Mouse (Mus musculus): ENCODE results near the gene Elk4. TPM values are rescaled to one million over a fixed set of nuclear protein-coding genes. Genes with fewer than 3 reads are reported as not detected.
A peak's percentile ranks its signal among the peaks of the same experiment; 100 is the strongest.

Gene Elk4
- polyA plus RNA-seq, 1 experiment from 2014 or later, result 31.0 TPM

GRCm38 (mm10) chr1:132006721-132007120, 686 bp upstream of the Elk4 start:
- Histone ChIP-seq H3K27ac (ENCODE audit: low read depth) (peak overlapping the region; percentile 100; the same call in 1 of the 2 replicates), H3K4me3 (ENCODE audit: low read depth, low read length) (peak overlapping the region; percentile 85), H3K36me3 (ENCODE audit: control insufficient read depth, insufficient read depth, low read length) (no peaks in the 10 kb centered on the region), H3K9me3 (ENCODE audit: control insufficient read depth, low read length) (no peaks in the 10 kb centered on the region), H3K27me3 (replicated peaks; ENCODE audit: control insufficient read depth, insufficient read depth, low read length) (no peaks in the 10 kb centered on the region), H3K4me2 (ENCODE audit: low read length) (peak overlapping the region; percentile 53), H3K4me1 (replicated peaks; ENCODE audit: control insufficient read depth, insufficient read depth, low read length) (peaks cover 12% of the 10 kb centered on the region), H3K9ac (ENCODE audit: low read length) (peak overlapping the region; percentile 99)
- ATAC-seq (replicated peaks; ENCODE audit: low FRiP score, low TSS enrichment, low read depth), result no peak
- DNase-seq (ENCODE audit: low spot score), result no peak
- WGBS, result 26% methylated on average over 5 of the region's 5 CpGs

DNA sequence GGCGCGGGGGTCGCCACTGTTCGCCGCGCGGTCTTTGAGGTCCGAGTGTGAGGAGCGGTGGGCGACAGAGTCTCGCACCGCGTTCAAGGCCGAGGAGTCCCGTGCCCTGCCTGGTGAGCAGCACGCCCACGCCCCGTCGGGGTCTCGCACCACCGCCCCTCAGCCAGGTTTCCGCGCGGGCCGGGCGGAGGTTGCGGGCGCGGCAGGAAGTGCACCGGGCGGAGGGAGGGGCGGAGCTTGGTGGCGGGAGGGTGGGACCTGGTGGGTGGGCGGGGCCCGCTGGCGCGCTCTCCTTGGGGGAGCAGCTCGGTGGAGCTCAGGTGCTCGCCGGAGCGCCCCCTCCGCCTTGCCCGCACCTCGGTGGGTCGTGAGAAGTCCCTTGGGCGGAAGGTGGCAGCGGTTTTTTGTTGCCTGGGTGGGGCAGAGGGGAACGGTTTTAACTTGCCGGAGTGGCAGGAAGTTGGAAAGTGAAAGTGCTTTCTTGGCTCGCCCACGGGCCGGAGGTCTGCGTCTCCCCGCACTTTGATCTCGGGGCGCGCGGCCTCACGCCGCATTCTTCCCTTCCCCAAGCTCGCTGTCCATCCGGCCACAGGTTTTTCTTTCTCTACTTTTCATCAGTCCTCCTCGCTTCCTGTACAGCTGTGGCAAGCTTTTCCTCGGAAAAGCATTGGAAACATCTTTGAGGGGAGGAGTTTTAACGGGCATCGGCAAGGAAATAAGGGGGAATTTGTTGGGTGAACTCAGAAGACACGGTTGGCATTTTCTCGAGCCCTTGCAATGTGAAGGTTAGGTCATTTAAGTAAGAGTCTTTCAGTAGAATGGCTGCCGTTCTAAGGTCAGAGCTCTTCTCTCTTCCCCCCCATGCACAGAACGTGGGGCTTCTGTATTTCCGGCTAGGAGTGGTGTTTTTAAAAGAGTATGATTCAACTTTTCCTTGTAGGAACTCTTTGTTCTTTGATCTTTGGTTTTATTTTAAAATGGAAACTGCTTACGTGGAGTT, 721 bp downstream of the Elk4 start:
- Histone ChIP-seq H3K4me1 (replicated peaks; ENCODE audit: control insufficient read depth, insufficient read depth, low read length) (peaks cover 12% of the 10 kb centered on the region), H3K4me2 (ENCODE audit: low read length) (peak overlapping the region; percentile 83)
- ATAC-seq (replicated peaks; ENCODE audit: low FRiP score, low TSS enrichment, low read depth), result peak; percentile 90

DNA sequence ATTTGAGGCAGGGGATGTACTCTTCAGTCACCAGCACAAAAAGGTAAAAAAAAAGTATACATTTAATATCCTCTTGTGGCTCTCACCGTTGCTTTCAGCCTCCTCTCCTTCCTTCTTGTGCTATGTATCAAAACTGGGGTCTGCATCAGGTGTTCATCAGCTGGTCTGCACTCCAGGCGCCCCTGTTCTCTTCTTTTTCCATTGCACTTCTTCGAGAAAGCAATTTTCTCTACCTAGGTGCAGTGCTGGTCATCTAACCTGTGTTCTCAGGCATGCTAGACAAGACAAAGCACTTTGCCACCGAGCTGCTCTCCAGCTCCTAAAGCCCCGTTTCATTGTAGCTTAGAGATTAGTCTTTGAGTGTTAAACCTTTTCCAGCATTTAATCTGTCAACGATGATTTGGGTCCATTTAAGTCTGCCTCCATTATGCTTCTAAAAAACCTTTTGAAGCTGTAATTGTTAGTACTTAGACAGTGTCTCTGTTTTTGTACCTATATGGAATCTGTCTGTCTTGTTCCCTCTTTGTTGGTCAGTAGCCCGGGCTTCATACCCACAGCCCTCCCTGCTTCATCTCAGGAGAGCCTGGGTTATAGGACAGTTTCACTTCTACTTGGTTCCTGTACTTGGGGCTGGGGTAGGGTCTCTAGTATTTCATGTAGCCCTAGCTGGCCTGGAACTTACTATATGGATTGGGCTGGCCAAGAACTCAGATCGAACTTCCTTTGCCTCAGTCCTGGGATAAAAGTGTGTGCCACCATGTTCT, 1.7 kb downstream of the Elk4 start:
- DNase-seq (ENCODE audit: low spot score) (no peak), ATAC-seq (replicated peaks; ENCODE audit: low FRiP score, low TSS enrichment, low read depth) (no peak)
- no peak overlapping the region; the same call in 1 of the 2 replicates for H3K27ac ChIP-seq (ENCODE audit: low read depth)
- H3K4me3 ChIP-seq (ENCODE audit: low read depth, low read length), result peak overlapping the region; percentile 85
- H3K27me3 ChIP-seq (replicated peaks; ENCODE audit: control insufficient read depth, insufficient read depth, low read length), result no peaks in the 10 kb centered on the region
- peaks cover 12% of the 10 kb centered on the region for H3K4me1 ChIP-seq (replicated peaks; ENCODE audit: control insufficient read depth, insufficient read depth, low read length)
- peak overlapping the region; percentile 83 for H3K4me2 ChIP-seq (ENCODE audit: low read length)
- H3K9ac ChIP-seq (ENCODE audit: low read length), result peak overlapping the region; percentile 99
- no peaks in the 10 kb centered on the region for H3K36me3 ChIP-seq (ENCODE audit: control insufficient read depth, insufficient read depth, low read length)
- WGBS, result 39% methylated on average over 8 of the region's 8 CpGs
- H3K9me3 ChIP-seq (ENCODE audit: control insufficient read depth, low read length), result no peaks in the 10 kb centered on the region

More for the DNA sequence above, 721 bp downstream of the Elk4 start:
- Histone ChIP-seq H3K27me3 (replicated peaks; ENCODE audit: control insufficient read depth, insufficient read depth, low read length) (no peaks in the 10 kb centered on the region), H3K27ac (ENCODE audit: low read depth) (peak overlapping the region; percentile 100), H3K9ac (ENCODE audit: low read length) (peak overlapping the region; percentile 99), H3K36me3 (ENCODE audit: control insufficient read depth, insufficient read depth, low read length) (no peaks in the 10 kb centered on the region), H3K4me3 (ENCODE audit: low read depth, low read length) (peak overlapping the region; percentile 85), H3K9me3 (ENCODE audit: control insufficient read depth, low read length) (no peaks in the 10 kb centered on the region)
- WGBS, result under 1% methylated on average over 70 of the region's 72 CpGs
- DNase-seq (ENCODE audit: low spot score), result peak; percentile 96

GRCm38 (mm10) chr1:132010632-132011501, 3.5 kb downstream of the Elk4 start:
- no peak overlapping the region for H3K4me3 ChIP-seq (ENCODE audit: low read depth, low read length)
- H3K4me2 ChIP-seq (ENCODE audit: low read length), result no peak overlapping the region
- H3K27me3 ChIP-seq (replicated peaks; ENCODE audit: control insufficient read depth, insufficient read depth, low read length), result no peaks in the 10 kb centered on the region
- no peaks in the 10 kb centered on the region for H3K9me3 ChIP-seq (ENCODE audit: control insufficient read depth, low read length)
- peaks cover 12% of the 10 kb centered on the region for H3K4me1 ChIP-seq (replicated peaks; ENCODE audit: control insufficient read depth, insufficient read depth, low read length)
- ATAC-seq (replicated peaks; ENCODE audit: low FRiP score, low TSS enrichment, low read depth), result no peak
- WGBS, result 82% methylated on average over 17 of the region's 17 CpGs
- H3K36me3 ChIP-seq (ENCODE audit: control insufficient read depth, insufficient read depth, low read length), result peaks cover 17% of the 10 kb centered on the region
- no peak overlapping the region for H3K27ac ChIP-seq (ENCODE audit: low read depth)
- no peak for DNase-seq (ENCODE audit: low spot score)
- no peak overlapping the region for H3K9ac ChIP-seq (ENCODE audit: low read length)

GRCm38 (mm10) chr1:132011785-132012184, 4.4 kb downstream of the Elk4 start:
- 70% methylated on average over 2 of the region's 2 CpGs for WGBS

DNA sequence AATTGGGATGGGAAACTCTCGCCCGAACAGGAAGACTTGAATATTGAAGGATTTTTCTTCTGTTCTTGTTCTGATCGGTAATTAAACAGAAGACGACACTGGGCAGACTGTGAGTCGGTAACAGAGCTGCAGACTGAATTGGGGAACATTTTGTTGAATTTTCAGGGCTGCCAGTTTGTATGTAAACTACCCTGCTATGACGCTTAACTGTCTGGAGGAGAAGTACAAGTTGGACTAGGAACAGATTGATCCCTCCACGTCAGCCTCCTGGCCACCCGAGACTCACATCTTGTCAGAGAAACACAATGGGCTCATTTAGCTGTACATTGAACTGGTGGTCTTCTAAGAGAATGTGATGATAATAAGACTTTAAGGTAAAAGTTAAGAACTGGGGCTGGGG, 5.5 kb downstream of the Elk4 start:
- 79% methylated on average over 8 of the region's 8 CpGs for WGBS
- Histone ChIP-seq H3K9me3 (ENCODE audit: control insufficient read depth, low read length) (no peaks in the 10 kb centered on the region), H3K27me3 (replicated peaks; ENCODE audit: control insufficient read depth, insufficient read depth, low read length) (no peaks in the 10 kb centered on the region), H3K9ac (ENCODE audit: low read length) (no peak overlapping the region), H3K4me3 (ENCODE audit: low read depth, low read length) (no peak overlapping the region), H3K4me1 (replicated peaks; ENCODE audit: control insufficient read depth, insufficient read depth, low read length) (peaks cover 12% of the 10 kb centered on the region), H3K4me2 (ENCODE audit: low read length) (no peak overlapping the region), H3K36me3 (ENCODE audit: control insufficient read depth, insufficient read depth, low read length) (peaks cover 25% of the 10 kb centered on the region), H3K27ac (ENCODE audit: low read depth) (no peak overlapping the region)
- ATAC-seq (replicated peaks; ENCODE audit: low FRiP score, low TSS enrichment, low read depth), result no peak
- DNase-seq (ENCODE audit: low spot score), result no peak

More at GRCm38 (mm10) chr1:132011785-132012184, 4.4 kb downstream of the Elk4 start:
- Histone ChIP-seq H3K9me3 (ENCODE audit: control insufficient read depth, low read length) (no peaks in the 10 kb centered on the region), H3K4me2 (ENCODE audit: low read length) (no peak overlapping the region), H3K27me3 (replicated peaks; ENCODE audit: control insufficient read depth, insufficient read depth, low read length) (no peaks in the 10 kb centered on the region), H3K4me1 (replicated peaks; ENCODE audit: control insufficient read depth, insufficient read depth, low read length) (peaks cover 12% of the 10 kb centered on the region), H3K9ac (ENCODE audit: low read length) (no peak overlapping the region), H3K36me3 (ENCODE audit: control insufficient read depth, insufficient read depth, low read length) (peaks cover 17% of the 10 kb centered on the region), H3K4me3 (ENCODE audit: low read depth, low read length) (no peak overlapping the region), H3K27ac (ENCODE audit: low read depth) (no peak overlapping the region)
- DNase-seq (ENCODE audit: low spot score), result no peak
- no peak for ATAC-seq (replicated peaks; ENCODE audit: low FRiP score, low TSS enrichment, low read depth)

DNA sequence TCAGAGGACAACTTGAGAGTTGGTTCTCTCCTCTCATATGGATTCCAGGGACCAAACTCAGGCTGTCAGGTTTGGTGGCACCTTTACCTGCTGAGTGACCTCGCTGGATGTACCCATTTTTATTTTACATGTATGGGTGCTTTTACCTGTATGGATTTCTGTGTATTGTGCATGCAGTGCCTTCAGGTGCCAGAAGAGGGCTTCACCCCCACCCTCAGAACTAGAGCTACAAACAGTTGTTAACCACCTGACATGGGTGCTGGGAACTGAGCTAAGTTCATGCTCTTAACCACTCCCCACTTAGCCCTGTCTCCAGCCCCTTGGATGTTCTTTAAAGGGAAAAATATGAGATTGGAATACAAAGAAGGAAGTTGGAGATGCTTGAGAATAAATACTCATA, 7.4 kb downstream of the Elk4 start:
- WGBS, result 90% methylated on average over 1 of the region's 1 CpGs
- H3K9ac ChIP-seq (ENCODE audit: low read length), result no peak overlapping the region
- no peak overlapping the region for H3K27ac ChIP-seq (ENCODE audit: low read depth)
- H3K4me1 ChIP-seq (replicated peaks; ENCODE audit: control insufficient read depth, insufficient read depth, low read length), result peaks cover under 1% of the 10 kb centered on the region; the same call in 1 of the 2 replicates
- DNase-seq (ENCODE audit: low spot score) (no peak), ATAC-seq (replicated peaks; ENCODE audit: low FRiP score, low TSS enrichment, low read depth) (no peak)
- H3K4me2 ChIP-seq (ENCODE audit: low read length), result no peak overlapping the region
- H3K4me3 ChIP-seq (ENCODE audit: low read depth, low read length), result no peak overlapping the region
- no peaks in the 10 kb centered on the region for H3K9me3 ChIP-seq (ENCODE audit: control insufficient read depth, low read length)
- H3K36me3 ChIP-seq (ENCODE audit: control insufficient read depth, insufficient read depth, low read length), result peaks cover 44% of the 10 kb centered on the region
- no peaks in the 10 kb centered on the region for H3K27me3 ChIP-seq (replicated peaks; ENCODE audit: control insufficient read depth, insufficient read depth, low read length)

- peaks cover 57% of the 10 kb centered on the region for H3K36me3 ChIP-seq (ENCODE audit: control insufficient read depth, insufficient read depth, low read length)
- H3K27me3 ChIP-seq (replicated peaks; ENCODE audit: control insufficient read depth, insufficient read depth, low read length), result no peaks in the 10 kb centered on the region
- DNase-seq (ENCODE audit: low spot score) (no peak), ATAC-seq (replicated peaks; ENCODE audit: low FRiP score, low TSS enrichment, low read depth) (no peak)
- no peak overlapping the region for H3K27ac ChIP-seq (ENCODE audit: low read depth)
- H3K9ac ChIP-seq (ENCODE audit: low read length), result no peak overlapping the region
- no peaks in the 10 kb centered on the region for H3K9me3 ChIP-seq (ENCODE audit: control insufficient read depth, low read length)
- H3K4me2 ChIP-seq (ENCODE audit: low read length), result no peak overlapping the region
- WGBS, result 100% methylated on average over 1 of the region's 1 CpGs
- no peaks in the 10 kb centered on the region for H3K4me1 ChIP-seq (replicated peaks; ENCODE audit: control insufficient read depth, insufficient read depth, low read length)
- no peak overlapping the region for H3K4me3 ChIP-seq (ENCODE audit: low read depth, low read length)
Measured at GRCm38 (mm10) chr1:132016691-132017090, 9.3 kb downstream of the Elk4 start.
